Mouse (Mus musculus) thymus, postnatal 4 days (tissue): ENCODE results near the gene Lpar1.

Experiments used
- DNase-seq: peaks from one replicate; pipeline ENCODE4 v3.0.0; 2021

The Lpar1 gene

DNA sequence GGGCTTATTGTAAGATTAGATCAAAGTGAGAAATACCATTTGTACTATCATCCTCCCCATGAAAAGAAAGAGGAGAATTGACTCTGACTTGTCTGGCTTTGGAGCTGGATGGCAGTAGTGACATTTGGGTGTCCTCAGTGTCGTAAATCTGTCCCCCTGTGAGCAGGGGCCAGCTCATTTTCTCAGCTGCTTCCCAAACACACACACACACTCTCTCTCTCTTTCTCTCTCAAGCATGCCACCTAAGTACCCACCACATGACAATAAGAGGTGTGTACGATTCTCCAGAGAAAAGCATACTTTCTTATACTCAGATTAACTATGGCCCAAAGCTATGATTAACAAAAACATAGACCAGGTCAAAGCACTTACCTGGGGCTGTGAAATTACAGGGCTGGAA lies 49.4 kb downstream of the Lpar1 start:
- DNase-seq: no peak

DNA sequence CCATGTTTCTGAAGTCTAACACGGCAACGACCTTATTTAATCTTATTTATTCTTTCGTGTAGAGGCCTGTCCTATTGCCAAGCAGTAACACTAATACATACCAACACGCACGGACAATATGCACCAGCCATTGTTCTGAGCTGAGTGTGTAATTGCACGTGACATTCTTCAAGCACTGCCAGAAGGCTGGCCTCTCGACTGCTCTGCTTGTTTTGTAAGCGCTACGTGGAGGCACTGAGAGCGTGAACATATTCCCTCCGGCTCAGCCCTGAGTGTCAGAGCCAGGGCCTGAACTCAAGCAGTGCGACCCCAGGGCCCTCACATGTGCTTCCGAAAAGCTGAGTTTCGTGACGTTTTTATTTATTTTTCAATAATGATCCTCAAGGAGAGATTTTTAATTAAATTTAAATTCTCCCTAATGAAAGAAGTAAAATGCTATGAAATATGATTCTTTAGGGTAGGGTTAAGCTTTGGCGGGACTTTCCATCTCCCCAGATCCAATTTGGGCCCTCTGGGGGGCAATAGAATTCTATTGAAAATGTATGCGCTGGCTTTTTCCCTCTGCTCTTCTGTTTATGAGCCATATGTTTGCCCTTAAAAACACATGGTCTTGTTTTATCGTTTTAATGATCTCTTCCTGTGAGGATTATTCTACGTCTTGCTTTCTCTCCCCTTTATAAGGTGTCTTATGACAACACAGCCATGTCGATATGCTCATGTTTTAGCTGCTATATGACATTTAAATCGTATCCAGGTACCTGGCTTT lies 52.5 kb downstream of the Lpar1 start:
- DNase-seq: no peak

DNA sequence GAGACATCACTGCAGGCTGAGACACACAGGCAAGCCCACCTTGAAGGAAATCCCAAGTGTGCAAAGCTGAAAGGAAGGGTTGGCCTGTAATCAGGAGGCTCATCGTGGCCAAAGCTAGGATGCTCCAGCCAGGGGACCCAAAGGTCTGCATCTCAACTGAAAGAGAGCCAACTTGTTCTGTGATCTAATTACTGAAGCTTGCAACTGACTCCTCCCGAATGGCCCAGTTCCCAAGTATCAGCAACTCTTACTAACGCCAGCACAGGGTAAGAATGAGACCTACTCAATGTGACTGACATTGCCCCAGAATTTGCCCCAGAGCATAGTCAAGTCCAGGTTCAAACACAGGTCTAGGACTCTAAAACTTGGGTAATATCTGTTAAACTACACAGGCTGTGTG lies 53.9 kb downstream of the Lpar1 start:
- DNase-seq: no peak

DNA sequence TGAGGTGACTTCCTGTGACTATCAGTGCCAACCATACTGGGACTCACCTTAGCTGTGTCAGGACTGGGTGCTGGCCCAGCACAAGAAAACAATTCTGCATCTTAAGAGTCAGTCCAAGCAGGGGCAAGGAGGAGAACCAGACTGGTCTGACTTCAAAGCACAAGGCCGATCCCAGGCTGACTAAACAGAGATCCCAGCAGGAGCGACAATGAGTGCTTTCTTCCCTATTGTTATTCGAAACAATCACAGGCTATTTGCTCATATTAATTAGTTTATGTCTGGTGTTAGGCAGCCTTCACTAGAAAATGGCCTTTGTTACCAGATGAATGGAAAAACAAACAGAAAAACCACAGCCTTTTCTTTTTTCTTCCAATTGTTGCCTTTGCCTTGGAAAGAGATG lies 54.5 kb downstream of the Lpar1 start:
- DNase-seq: no peak

DNA sequence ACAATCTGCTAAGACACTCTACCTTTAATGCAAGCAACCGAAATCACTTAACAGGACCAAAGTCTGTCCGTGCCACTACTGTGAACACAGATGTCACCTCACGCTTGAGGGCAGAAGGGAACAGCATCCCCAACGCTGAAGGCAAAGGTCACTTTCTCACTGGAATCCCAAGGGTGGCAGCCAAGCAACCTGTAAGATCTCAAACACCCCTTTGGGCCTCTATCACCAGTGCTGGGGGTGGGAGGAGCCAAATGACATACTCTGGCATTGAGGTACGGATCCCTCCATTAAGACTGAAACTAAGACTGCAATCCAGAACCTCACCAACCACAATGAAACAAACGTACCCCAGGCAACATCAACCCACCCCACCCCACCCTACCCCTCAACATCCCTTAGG lies 55.0 kb downstream of the Lpar1 start:
- no peak for DNase-seq

DNA sequence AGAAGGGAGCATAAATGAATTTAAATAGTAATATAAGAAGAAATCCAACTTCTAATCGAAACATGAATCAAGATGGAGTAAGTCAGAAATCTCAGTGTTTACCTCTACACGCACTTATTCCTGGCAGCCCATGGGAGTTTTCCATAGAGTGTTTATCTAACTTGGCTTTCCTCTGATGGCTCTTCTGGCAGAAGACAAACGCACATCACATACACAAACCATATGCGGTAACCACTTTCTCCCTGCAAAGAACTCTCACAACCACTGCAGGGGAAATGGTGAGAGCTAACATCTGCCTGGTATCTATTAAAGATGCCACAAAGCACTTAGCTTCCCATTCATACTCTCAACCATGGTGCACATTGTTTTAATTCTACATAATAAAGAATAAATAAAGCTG lies 56.4 kb downstream of the Lpar1 start:
- DNase-seq: no peak

DNA sequence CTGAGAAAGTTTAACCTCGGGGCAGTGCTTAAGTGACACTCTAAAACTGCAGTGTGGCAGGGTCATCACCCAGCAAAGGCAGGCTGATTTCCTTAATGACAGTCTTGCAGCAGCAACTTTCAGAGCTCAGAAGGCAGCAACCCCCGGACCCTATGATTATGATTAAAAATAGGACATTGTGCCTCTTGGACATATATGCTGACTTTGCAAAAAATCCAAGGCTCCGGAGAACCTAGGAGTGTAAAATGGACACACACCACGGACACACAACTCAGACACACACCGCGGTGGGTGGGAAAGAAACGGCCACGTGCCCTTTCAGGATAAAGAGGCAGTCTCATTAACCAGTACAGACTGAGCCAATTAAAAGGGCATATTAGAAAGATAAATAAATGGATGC lies 57.0 kb downstream of the Lpar1 start:
- no peak for DNase-seq

DNA sequence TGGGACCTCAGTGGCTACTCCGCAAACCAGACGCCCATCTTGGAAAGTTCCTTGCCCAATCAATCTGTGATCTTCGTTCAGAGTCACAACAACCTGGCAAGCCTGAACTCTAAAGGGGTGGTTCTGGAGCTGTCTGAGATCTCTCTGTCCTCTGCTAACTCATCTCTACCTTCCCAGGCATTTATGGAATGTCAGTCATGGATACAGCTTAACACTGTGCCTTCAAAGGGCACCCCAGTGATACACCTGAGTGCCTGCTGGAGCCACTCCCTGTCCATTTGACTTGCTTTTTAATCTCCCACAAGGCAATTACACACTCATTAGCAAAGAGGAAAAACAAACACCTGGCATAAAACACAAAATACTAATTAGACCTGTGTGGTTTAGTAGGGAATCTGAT lies 62.0 kb downstream of the Lpar1 start:
- no peak for DNase-seq

DNA sequence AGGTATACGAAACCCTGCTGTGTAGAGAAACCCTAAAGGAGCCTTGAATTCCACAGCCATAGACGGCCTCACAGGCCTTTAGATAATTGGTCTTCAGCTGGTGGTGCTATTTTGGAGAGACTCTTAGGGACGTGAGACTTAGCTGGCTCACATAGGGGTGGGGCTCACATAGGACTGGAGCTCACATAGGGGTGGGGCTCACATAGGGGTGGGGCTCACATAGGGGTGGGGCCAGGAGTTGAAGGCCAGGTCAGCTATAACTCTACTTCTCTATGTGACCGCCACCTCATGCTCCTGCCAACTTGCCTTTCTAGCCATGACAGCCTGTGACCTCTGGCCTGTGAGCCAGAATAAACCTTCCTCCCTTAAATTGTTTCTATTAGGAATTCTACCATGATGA lies 63.3 kb downstream of the Lpar1 start:
- no peak for DNase-seq

DNA sequence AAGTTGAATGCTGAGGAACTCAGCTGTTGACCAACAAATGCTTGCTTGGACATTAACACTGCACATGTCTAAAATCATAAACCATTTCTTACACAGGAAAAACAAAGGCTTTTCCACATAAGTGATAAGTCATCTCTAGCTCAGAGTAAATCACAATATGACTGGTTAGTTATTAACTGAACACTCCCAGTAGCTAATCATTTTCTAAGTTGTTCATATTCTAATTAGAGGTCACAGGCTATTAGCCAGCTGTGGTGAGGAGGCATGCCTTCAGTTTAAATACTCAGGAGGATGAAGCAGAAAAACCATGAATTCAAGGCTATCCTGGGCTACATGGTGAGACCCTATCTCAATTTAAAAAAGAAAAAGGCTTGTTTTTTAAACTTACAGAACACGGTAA lies 75.1 kb downstream of the Lpar1 start:
- no peak for DNase-seq

DNA sequence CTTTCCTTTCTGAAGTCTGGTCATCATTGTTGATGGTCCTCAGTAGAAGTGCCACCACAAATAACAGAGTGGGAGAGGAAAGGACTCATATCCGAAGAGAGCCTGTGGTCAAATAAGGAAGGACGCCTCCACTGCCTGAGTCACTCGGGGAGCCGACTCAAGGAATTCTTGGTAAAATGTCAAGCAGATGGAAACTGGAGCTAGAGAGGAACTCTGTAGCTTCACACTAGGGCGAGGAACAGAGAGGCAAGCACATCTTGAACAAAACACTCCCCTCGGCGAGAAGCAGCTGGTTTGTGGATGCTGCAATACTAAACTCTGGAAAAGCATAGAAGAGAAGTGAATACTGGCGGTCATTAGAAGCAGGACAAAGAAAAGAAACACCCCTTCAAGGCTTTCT lies 76.0 kb downstream of the Lpar1 start:
- no peak for DNase-seq

DNA sequence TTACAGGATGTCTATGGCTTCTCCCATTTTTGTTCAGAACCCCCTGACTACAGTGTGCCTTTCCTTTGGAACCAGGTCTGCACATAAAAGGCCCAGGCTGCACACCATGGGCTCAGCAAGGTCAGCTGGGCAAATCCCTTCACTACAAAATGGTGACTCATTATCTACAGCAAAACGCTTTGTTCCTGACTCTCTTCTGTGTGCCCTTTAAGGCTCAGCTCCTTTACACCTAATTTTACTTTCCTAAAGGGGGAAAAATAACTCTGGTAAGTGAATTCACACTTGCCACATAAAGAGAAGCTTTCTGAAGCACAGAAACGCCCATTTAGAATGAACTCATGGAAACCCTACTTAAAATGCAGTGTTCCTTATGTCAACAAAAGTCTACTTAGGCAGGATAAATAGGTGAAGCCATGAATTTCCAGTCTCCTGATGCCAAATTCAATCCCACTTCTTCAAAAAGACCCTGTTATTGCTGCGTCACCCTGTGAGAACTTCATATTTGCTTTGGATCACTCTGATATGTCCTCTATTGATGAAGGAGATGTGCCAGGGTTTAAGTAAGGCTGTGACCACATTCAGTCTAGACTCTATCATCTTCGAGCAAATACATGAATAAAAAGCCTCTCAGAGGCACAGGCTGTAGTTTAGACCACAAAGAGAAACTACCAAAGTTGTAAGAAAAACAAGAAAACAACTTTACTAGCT lies 82.3 kb downstream of the Lpar1 start:
- DNase-seq: no peak

DNA sequence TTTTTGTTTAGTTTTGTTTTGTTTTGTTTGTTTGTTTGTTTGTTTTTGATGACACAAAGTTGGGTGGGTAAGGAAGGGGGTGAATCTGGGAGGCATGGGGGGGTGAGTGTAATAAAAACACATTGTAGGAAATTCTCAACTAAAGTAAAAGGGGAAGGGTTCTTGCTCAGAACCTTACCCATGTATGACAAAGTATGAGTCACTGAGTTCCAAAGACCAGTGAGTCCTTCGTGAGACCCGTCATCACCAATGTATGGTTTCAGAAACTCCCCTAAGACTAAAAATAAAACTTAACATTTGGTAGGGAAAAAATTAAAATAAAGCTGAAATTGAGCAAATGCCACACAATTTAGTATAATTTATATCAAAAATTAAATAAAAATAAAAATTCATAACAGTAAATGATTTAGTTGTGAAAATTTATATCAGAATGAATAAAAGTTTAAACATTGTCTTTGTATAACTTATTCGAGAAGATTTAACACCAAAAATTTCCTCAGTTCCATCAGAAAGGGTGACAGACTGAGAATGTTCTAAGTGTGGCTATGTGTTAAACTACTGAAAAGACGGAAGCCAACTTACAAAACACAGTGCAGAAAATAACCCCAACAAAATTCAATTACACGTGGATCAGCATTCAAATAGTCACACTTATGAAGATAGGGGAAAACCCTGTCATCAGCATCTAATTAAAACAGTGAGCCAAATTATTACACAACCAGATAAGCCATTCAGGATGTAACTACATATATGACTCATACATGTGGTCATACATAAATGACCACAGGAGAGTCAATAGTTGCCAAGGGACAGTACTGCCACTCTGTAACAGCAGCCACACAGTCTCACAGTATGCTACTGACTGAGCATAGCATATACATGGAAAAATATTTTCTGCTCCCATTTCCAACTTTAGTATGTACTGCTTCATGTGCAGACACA lies 83.8 kb downstream of the Lpar1 start:
- DNase-seq: no peak

DNA sequence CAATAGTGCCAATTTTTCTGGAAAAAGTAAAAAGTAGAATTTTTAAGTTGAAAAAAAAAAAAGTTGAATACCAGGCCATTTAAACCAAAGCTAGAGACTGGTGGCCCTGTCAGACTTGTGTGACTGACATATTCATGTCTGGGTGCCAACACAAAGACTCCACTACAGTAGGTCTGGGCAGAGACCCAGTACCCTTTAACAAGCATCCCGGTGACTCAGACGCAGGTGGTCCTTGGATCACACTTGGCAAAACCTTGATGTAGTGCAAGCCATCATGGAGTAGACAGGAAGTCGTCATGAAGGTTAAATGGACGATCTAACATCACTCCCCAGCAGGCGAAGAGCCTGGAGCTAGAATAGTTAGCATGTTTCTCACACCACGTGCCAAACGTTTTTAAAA lies 84.7 kb downstream of the Lpar1 start:
- DNase-seq: no peak

DNA sequence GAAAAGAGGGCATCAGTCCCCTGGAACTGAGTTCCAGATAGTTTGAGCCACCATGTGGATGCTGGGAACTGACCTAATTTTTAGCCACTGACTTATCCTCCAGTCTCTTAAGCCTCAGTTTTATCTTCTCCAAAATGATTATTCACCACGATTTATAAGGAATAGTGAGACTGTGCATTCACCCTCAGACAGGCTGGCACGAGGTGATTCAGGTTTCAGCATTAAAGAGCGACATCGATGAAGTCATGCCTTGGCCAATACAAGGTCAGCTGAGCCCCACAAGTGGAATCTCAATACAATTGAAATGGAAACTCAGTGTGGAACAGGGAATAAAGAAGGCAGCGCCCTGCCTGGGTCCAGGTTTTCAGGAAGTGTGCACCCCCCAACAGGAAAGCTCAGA lies 88.1 kb downstream of the Lpar1 start:
- no peak for DNase-seq

DNA sequence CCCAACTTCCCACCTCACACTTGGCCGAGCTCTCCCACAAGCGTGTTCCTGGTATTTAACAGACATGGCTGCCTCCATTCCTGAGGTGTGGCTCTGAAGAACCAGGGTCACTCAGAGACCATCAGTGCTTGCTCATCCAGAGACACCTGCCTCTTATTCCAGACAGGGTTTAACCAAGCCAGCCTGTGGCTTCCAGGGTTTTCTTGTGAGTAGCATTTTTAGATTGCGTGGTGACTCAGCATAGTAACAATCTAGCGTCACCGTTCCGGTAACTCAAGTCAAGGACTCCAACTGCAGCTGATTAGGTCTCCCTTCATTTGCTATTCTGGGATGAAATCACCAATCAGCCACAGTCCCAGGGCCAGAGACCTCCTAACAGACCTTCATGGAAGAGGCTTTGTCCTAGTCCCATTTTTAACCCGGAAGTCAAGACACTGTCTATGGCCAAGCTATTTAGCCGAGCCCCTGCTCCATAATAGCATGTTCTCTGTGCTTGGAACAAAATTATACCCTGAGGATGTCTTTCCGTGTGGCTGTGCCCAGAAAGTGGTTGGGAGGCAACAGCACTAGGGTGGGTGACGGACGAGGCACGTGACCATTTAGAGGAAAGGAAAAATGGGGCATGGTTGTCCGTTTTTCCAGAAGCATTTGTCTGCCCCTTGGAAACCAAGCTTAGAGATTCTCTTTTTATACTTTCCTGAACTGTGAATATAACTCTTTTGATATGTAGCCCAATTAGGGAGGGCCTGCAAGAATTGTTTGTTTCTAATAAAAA lies 89.1 kb downstream of the Lpar1 start:
- DNase-seq: no peak

DNA sequence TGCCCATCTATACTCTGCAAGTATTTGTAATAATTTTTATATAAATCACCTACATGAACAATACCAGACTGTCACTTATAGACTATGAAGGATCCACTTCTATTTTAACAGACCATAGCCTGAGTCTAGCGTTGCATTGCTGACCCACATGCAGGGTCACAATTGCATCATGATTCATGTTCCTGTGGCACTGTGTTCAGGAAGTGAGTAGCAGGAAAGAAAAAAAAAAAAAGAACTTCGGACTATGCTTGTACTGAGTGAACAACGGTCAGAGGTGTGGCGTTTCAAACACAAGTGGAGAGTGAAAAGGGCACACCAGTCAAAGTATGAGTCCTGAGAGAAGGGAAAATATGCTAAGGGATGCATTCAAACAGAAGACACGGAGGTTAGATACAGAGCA lies 90.7 kb downstream of the Lpar1 start:
- no peak for DNase-seq

DNA sequence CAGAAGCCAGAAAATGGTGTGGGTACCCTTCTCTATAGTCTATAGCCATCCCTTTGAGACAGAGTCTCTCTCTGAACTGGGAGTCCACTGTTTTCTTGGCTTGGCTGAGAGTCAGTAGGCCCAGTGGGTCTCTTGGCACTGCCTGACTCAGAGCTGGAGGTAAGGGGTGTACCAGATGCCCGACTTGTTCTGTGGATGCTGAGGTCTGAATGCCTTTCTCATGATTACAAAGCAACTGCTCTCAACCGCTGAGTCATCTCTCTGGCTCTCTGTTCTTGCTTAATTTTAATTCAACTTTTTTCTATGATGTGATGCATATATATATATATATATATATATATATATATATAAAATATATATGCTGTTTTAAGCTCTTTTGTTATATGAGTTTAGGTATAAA lies 91.1 kb downstream of the Lpar1 start:
- DNase-seq: no peak

DNA sequence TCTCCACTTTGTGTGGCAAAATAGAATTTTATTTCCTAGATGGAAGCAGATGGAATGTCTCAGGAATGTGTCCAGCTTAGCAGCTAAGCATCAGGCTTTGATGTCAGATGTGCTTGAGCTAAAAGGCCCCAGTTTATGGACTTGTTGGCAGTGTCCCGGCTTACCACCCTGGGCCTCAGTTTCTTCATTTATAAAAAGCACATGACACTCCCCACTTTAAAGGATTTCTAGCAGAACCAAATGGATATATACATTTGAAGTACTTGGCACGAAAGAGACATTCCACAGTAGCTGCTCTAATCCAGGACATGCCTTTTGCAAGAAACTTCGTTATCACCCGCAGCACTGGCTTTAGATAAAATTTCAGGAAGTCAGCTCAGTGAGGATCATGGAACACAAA lies 100.4 kb downstream of the Lpar1 start:
- no peak for DNase-seq

DNA sequence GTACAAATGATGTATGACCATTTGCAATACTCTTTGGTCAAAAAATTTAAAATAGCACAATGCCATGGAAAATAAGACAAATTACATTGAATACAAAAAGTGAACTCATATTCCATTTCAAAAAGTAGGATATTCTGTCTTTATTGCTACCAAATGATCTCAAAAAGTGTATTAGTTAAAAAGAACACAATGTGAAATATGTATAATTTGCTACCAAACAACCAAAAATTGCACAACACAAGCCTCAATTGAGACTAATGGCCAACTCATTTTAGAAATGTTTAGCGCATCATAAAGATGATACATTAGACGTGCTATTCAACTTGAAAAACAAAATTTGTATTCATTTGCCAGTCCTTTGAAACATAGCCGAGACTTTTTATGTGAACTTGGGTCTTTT lies 104.9 kb downstream of the Lpar1 start:
- no peak for DNase-seq

DNA sequence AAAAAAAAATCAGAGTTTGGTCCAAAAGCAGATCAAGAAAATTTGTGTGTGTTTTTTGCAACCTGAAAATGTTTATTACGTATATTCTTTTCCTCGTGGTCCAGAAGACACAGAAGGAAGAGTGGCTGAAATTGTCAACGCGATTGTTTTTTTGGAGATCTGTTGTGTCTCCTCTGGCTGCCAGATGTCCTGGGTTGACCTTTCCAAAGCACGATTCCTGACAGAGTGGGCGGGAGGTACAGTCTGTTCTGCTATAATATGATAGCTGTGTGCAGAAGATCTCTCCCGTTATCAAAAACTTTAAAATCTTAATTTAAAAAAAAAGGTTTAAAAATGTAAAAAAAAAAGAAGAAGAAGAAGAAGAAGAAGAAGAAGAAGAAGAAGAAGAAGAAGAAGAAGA lies 105.9 kb downstream of the Lpar1 start:
- DNase-seq: no peak

DNA sequence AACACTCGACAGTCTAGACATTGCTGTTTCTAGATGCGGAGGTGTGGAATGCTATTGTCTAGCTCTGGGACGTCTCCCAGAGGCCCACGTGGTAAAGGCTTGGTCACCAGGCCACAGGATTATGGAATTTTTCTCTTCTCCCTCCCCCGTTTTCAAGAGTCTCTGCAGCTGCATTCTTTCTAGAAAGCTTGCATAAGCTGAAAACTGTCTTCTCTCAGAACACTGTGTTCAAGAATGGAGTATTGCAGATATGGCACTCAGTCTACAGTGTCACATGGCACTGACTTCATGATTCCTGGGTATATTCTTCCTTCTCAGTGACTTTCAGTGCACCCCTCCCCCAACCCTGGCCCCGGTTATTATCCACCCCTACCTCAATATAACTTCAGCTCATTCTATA lies 107.9 kb downstream of the Lpar1 start:
- no peak for DNase-seq

DNA sequence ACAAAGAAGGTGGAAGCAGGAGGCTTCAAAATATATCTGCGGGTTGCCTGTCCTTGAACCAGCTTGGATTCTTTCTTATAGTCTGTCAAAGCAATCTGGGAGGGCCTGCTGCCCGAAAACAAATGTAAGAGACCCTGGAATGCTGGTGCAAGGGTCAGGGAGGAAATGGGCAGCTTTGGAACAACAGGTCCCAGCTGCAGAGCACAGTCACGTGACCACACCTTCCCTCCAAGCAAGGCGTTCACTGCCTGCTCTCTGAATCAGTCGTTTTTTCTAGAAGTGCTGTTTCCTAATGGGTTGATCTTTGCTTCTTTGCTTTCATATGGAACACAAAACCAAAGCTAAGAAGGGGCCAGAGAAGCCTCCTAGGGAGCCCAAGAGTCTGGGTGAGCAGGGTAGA lies 111.4 kb downstream of the Lpar1 start:
- no peak for DNase-seq
